Mouse (Mus musculus) forebrain, embryonic 15.5 days (tissue): ENCODE data around the gene Yeats2. TPM values are rescaled to one million over a fixed set of nuclear protein-coding genes. Genes with fewer than 3 reads are reported as not detected.

Source experiments
- ATAC-seq: fragments of 200-750 bp; cut with Nextera tagmentation; replicated peaks from 2 replicates; pipeline ENCODE4 v1.8.0; 2017; ENCODE audit warnings: mild to moderate bottlenecking, moderate TSS enrichment, moderate library complexity
- H3K27ac ChIP-seq: fragments of 300-500 bp; sonication (generic); replicated peaks from 2 replicates; pipeline ENCODE4 v1.5.1; 2015; ENCODE audit warnings: mild to moderate bottlenecking, inconsistent platforms
- H3K27me3 ChIP-seq: fragments of 300-500 bp; sonication (generic); 2 replicates; pipeline ENCODE4 v1.6.1; 2015; ENCODE audit warnings: inconsistent platforms
- H3K36me3 ChIP-seq: fragments of 300-500 bp; sonication (generic); 2 replicates; pipeline ENCODE4 v1.6.1; 2015; ENCODE audit warnings: mild to moderate bottlenecking, inconsistent platforms
- H3K4me1 ChIP-seq: fragments of 300-500 bp; sonication (generic); 2 replicates; pipeline ENCODE4 v1.6.1; 2015; ENCODE audit warnings: inconsistent platforms
- H3K4me2 ChIP-seq: fragments of 300-500 bp; sonication (generic); replicated peaks from 2 replicates; pipeline ENCODE4 v1.6.1; 2015; ENCODE audit warnings: mild to moderate bottlenecking, inconsistent platforms
- H3K4me3 ChIP-seq: fragments of 300-500 bp; sonication (generic); 2 replicates; pipeline ENCODE4 v1.5.1; 2015; ENCODE audit warnings: mild to moderate bottlenecking, inconsistent platforms
- H3K9ac ChIP-seq: fragments of 300-500 bp; sonication (generic); replicated peaks from 2 replicates; pipeline ENCODE4 v1.6.1; 2015; ENCODE audit warnings: mild to moderate bottlenecking, inconsistent platforms
- H3K9me3 ChIP-seq: fragments of 300-500 bp; sonication (generic); 2 replicates; pipeline ENCODE4 v1.6.1; 2016; ENCODE audit warnings: inconsistent platforms
- WGBS: fragments of 180-500 bp; shearing (Covaris S2); methylation state at CpG from one replicate; pipeline ENCODE4 v1.1.7; 2015; ENCODE audit warnings: mixed read lengths; 5-methylcytosine and 5-hydroxymethylcytosine counted together
- polyA plus RNA-seq: library from polyadenylated mRNA; unstranded; fragments of >200 nt; fragmentation: Nextera tagmentation; extraction: Ambion mirVana; gene quantifications from 2 replicates; pipeline ENCODE4 v1.2.1, GENCODE M21; 2015

Yeats2 gene
- polyA plus RNA-seq, 1 experiment from 2014 or later = 24.3 TPM

DNA sequence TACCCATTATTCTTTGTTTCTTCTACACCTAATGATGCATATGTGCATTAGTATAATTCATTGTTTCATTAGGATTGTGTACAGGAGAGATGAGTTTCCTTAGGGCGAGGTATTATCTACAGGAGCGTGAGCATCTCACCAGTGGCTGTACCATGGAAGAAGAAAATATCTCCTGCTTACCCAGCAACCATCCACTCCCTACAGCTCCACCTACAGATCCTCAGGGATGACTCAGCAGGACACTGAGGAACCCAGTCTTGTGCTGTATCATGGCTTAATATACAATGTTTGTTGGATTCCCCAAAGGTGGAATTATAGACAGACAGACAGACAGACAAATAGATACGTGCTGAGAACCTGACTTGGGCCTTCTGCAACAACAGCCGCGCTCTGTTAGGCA, 56.1 kb downstream of the Yeats2 start:
- no peaks in the 10 kb centered on the region for H3K9me3 ChIP-seq
- H3K36me3 ChIP-seq = peaks cover 88% of the 10 kb centered on the region
- no peak overlapping the region for H3K4me2 ChIP-seq
- no peak overlapping the region for H3K9ac ChIP-seq
- H3K4me3 ChIP-seq = no peak overlapping the region
- no peak overlapping the region for H3K27ac ChIP-seq
- ATAC-seq = no peak
- no peaks in the 10 kb centered on the region for H3K27me3 ChIP-seq
- no peaks in the 10 kb centered on the region for H3K4me1 ChIP-seq
- 95% methylated on average over 5 of the region's 5 CpGs for WGBS

DNA sequence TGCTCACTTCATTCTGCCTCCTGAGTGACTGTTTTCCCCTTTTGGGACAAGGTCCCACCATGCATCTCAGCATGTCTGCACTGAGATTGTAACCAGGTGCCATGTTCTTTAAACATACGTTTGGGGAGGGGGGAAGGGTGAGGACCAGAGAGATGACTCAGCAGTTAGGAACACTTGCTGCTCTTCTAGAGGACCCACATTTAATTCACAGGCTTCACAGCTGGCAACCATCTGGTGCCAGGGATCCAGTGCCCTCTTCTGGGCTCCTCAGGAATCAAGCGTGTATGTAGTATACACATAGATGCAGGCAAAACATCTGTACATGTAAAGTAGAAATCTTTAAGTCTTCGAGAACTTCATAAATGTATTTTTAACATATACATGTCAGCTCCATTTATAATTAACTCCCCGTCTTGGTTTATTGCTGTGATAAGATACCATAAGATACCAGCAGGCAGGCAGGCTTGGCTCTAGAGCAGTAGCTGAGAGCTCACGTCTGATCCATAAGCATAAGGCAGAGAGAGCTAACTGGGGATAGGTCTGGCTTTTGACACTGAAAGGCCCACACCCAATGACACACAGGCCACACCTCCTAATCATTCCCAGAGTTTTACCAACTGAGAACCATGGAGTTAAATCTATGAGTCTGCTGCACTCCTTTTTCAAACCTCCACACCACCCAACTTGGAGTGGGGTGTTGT, 58.8 kb downstream of the Yeats2 start:
- Histone ChIP-seq H3K9ac (no peak overlapping the region), H3K27ac (no peak overlapping the region), H3K4me3 (no peak overlapping the region), H3K36me3 (peaks cover 82% of the 10 kb centered on the region), H3K9me3 (no peaks in the 10 kb centered on the region), H3K4me1 (no peaks in the 10 kb centered on the region), H3K27me3 (no peaks in the 10 kb centered on the region), H3K4me2 (no peak overlapping the region)
- ATAC-seq = no peak
- 93% methylated on average over 5 of the region's 5 CpGs for WGBS

DNA sequence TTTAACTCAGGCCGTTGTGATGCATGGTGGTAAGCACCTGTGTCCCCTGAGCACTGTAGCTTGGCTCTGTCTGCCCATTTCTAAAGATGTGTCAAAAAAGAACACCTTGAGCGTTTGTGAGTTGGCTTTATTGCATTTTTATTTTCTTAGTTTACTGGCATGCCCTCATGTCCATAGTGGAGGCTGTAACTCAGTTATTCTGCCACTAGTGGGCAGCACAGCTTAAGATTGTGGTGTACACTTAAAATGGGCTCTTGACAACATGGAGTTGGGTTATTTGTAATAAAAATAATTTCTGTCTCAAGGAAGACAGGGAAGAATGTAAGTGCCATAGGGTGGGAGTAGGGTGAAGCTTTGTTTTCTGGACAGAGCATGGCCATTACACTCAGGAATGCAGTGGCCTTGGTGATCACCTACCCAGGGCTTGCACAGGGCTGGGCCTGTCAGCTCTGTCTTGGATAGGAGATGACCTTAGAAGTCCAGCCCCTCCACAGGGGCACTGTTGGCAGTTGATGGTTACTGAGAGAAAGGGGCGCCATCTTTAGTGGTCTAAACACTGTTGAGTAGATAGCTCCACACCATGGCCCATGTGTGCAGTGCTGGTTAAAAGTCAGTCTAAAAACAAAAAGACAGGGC, 72.8 kb downstream of the Yeats2 start:
- Histone ChIP-seq H3K9ac (no peak overlapping the region), H3K36me3 (peaks cover 86% of the 10 kb centered on the region), H3K4me2 (no peak overlapping the region), H3K27me3 (no peaks in the 10 kb centered on the region), H3K27ac (no peak overlapping the region), H3K4me1 (no peaks in the 10 kb centered on the region), H3K4me3 (no peak overlapping the region), H3K9me3 (no peaks in the 10 kb centered on the region)
- 89% methylated on average over 3 of the region's 3 CpGs for WGBS
- 0 out of 2 replicates have a peak, but pooled peaks have one; percentile 32 for ATAC-seq

DNA sequence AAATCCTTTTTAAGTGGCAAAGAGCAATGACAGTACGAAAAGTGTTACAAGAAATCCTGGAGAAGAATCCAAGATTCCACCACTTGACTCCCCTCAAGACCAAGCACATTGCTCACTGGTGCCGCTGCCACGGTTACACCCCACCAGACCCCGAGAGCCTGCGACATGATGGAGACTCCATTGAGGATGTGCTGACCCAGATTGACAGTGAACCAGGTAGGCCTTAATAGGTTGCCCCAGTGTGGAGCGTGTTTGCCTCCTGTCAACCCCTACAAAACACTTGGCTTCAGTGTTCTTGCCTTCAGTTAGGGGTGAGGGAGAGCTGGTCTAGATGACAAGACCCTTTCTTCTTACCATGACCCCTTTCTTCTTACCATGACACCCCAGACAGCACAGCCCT, 81.9 kb downstream of the Yeats2 start:
- Histone ChIP-seq H3K4me2 (no peak overlapping the region), H3K36me3 (peaks cover 78% of the 10 kb centered on the region), H3K27ac (no peak overlapping the region), H3K9me3 (no peaks in the 10 kb centered on the region), H3K9ac (no peak overlapping the region), H3K4me3 (no peak overlapping the region), H3K4me1 (no peaks in the 10 kb centered on the region), H3K27me3 (no peaks in the 10 kb centered on the region)
- 98% methylated on average over 6 of the region's 6 CpGs for WGBS
- no peak for ATAC-seq

DNA sequence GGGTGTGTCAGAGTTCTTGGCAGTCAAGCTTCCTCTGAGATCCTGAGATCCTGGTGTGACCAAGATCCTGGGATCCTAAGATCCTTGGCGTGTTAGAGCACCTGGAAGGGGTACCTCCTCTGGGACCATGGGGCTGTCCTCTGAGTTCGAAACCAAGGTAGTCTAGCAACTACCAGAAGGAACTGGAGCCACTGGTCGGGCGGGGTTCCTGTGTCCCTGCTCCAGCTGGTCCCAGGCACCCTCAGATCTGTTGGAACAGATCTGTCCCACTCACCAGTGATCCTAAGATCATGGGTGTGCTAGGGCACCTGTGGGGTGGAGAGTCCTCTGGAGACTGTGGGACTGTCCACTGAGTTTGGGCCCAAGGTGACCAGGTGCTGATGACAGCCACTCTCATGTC, 85.8 kb downstream of the Yeats2 start:
- Histone ChIP-seq H3K36me3 (peaks cover 77% of the 10 kb centered on the region), H3K9ac (no peak overlapping the region), H3K4me1 (no peaks in the 10 kb centered on the region), H3K27ac (no peak overlapping the region), H3K9me3 (no peaks in the 10 kb centered on the region), H3K27me3 (no peaks in the 10 kb centered on the region), H3K4me3 (no peak overlapping the region), H3K4me2 (no peak overlapping the region)
- over 99% methylated on average over 4 of the region's 4 CpGs for WGBS
- no peak for ATAC-seq

DNA sequence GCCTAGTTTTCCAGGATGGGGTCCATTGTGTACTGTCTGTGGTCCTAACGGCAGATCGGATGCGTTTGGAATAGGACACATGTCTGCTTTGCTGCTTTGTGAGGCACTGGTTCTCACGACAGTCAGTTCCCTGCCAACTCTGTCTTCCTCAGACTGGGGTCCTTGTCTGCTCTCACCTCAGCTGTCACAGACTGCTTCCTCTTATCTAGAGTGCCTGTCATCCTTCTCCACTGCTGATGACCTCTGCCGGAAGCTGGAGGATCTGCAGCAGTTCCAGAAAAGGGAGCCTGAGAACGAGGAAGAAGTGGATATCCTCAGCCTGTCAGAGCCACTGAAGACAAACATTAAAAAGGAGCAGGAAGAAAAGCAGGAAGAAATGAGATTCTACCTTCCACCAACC, 86.6 kb downstream of the Yeats2 start:
- H3K9me3 ChIP-seq = no peaks in the 10 kb centered on the region
- no peak overlapping the region for H3K4me2 ChIP-seq
- no peaks in the 10 kb centered on the region for H3K27me3 ChIP-seq
- 82% methylated on average over 6 of the region's 6 CpGs for WGBS
- H3K4me1 ChIP-seq = no peaks in the 10 kb centered on the region
- H3K9ac ChIP-seq = no peak overlapping the region
- no peak overlapping the region for H3K27ac ChIP-seq
- no peak for ATAC-seq
- no peak overlapping the region for H3K4me3 ChIP-seq
- peaks cover 71% of the 10 kb centered on the region for H3K36me3 ChIP-seq

DNA sequence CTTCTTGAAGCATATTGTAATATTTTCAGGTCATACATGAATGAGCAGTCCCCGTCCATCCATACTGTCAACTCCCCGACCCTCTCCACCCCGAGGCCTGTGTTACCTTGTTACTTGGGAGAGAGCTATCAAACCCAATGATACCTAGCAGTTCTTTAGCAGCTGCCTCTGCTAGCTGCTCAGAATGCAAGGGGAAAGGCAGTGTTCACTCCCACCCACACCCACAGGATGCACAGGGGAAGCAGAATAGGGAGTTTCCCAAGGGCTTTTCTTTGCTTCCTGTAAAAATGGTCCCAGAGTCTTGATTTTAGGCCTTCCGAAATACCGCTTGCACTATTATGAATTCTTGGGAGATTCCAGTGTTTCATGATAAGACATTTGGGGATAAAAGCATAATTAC, 87.3 kb downstream of the Yeats2 start:
- Histone ChIP-seq H3K4me2 (no peak overlapping the region), H3K4me3 (no peak overlapping the region), H3K27me3 (no peaks in the 10 kb centered on the region), H3K36me3 (peaks cover 70% of the 10 kb centered on the region), H3K27ac (no peak overlapping the region), H3K9me3 (no peaks in the 10 kb centered on the region), H3K9ac (no peak overlapping the region), H3K4me1 (no peaks in the 10 kb centered on the region)
- 91% methylated on average over 5 of the region's 5 CpGs for WGBS
- ATAC-seq = no peak

DNA sequence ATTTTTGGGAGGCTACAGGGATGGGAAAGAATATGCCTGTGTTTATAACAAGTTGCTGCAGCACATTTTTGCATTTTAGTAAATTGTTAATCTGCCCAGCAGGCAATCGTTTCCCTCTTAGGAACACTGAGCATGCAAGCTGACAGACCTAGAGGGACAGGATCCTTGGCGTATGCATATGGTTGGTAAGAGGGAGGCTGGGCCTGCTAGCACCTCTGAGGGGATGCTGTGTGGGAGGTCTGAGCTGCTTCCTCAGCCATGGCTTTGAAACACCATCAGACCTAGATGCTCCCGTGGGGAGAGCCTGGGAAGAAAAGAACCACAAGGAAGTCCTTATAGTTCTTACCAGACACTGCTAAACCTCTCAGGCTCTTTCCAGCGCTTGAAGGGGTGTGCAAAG, 93.5 kb downstream of the Yeats2 start:
- Histone ChIP-seq H3K4me3 (no peak overlapping the region), H3K4me2 (no peak overlapping the region), H3K27me3 (no peaks in the 10 kb centered on the region), H3K27ac (no peak overlapping the region), H3K9me3 (no peaks in the 10 kb centered on the region), H3K9ac (no peak overlapping the region), H3K4me1 (no peaks in the 10 kb centered on the region), H3K36me3 (peaks cover 33% of the 10 kb centered on the region)
- no peak for ATAC-seq
- WGBS = 70% methylated on average over 4 of the region's 4 CpGs

DNA sequence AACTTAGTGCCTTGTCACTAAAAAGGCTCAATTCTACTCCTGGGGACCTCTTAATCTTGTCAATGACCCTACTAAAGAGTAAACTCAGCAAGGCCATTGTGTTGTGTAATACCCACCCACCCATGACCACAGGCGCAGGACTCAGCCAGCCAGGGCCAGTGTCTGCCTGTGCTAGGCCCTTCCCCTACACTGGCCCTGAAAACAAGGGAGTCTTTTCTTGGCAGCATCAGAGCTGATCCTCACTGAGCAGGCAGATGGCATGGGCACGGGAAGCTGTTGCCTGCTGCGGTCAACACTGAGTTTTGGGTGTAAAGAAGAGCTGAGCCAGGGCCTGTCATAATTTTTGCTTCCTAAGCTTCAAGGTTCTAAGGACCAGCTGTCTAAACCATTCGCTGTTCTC, 96.6 kb downstream of the Yeats2 start:
- Histone ChIP-seq H3K4me3 (no peak overlapping the region), H3K4me1 (peaks cover 7% of the 10 kb centered on the region), H3K9me3 (no peaks in the 10 kb centered on the region), H3K4me2 (no peak overlapping the region), H3K9ac (no peak overlapping the region), H3K36me3 (peaks cover 9% of the 10 kb centered on the region; the same call in 1 of the 2 replicates), H3K27ac (peak overlapping the region; percentile 51; the same call in 1 of the 2 replicates), H3K27me3 (no peaks in the 10 kb centered on the region)
- 40% methylated on average over 4 of the region's 4 CpGs for WGBS
- ATAC-seq = peak; percentile 38; the same call in 1 of the 2 replicates

DNA sequence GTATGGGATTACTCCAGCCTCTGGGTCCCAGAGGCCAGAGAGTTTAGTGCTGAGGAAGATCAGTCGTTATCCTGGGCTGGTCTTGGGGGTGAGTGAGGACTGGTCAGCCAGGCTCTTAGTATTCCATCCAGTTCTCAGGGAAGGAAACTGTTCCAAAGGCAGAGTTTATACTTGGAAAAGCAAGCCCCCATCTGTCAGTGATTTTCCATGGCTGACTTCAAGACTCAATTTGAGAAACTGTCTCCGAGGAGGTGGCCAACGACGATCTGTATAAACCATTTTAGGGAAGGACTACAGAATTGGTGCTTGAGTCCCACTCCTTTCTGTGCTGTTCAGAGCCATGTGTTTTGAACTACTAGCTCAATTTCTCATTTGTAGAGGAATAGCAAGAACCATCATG, 97.8 kb downstream of the Yeats2 start:
- H3K9ac ChIP-seq = no peak overlapping the region
- H3K4me1 ChIP-seq = peaks cover 7% of the 10 kb centered on the region
- no peaks in the 10 kb centered on the region for H3K27me3 ChIP-seq
- 85% methylated on average over 4 of the region's 4 CpGs for WGBS
- H3K9me3 ChIP-seq = no peaks in the 10 kb centered on the region
- 0 out of 2 replicates have a peak, but pooled peaks cover 4% of the 10 kb centered on the region for H3K36me3 ChIP-seq
- ATAC-seq = no peak
- H3K4me2 ChIP-seq = no peak overlapping the region
- no peak overlapping the region for H3K4me3 ChIP-seq
- H3K27ac ChIP-seq = no peak overlapping the region

DNA sequence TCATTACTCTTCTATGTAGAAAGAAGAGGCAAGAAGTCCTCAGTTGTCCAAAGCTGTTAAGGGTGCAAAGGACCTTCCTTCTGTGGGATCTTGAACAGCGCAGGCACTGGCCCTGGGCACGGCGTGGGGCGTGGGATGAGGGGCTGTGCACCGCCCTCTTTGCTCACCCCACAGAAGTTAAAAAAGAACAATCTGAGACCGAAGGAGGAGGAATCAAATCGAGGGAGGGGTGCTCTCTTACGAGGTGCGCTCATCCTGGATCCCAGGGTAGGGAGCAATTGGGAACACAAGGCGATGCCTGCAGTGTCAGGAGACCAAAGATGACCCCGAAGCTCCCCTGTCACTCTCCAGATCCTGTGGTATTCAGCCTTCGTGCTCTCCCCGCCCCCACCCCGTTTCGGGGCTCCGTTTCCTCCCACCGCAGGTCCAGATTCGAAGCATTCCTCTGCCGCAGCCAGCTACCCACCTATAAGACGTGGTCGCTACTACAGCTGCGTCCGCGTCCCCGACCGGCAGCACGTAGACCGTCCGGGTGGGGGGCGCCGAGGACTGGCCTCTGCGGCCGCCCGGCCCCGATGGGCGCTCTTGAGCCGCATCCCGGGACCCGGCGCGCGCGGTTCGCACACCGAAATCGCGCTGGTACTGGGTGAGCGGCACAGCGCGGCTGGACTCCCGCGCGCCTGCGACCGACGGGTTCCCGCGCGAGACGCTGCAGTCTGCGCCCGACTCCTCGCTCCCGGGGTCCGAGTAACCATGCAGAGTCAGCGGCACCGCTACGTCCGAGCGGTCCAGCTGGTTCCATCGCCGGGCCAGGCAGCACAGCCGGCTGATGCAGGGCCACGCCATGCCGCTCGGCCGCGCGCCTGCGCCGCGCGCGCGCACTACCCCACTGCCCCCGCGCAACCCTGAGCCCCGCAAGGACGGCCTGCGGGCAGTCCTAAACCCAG, 99.9 kb downstream of the Yeats2 start, which contains the start of gene Map6d1:
Gene Map6d1, minus strand, starts transcription at position 891 of the 947 bp plus-strand sequence.
- H3K4me2 ChIP-seq = peak within 1 kb of the TSS; percentile 69
- H3K27ac ChIP-seq = peak within 1 kb of the TSS; percentile 47; the same call in 1 of the 2 replicates
- whole genome bisulfite sequencing = under 1% methylated on average over 90 of the region's 90 CpGs
- H3K9ac ChIP-seq = peak within 1 kb of the TSS; percentile 70
- H3K27me3 ChIP-seq = no peaks in the 10 kb centered on the region
- peak within 1 kb of the TSS; percentile 73 for H3K4me3 ChIP-seq
- H3K4me1 ChIP-seq = peaks cover 7% of the 10 kb centered on the region
- ATAC-seq = peak; percentile 81
- H3K36me3 ChIP-seq = no peaks in the 10 kb centered on the region
- no peaks in the 10 kb centered on the region for H3K9me3 ChIP-seq

DNA sequence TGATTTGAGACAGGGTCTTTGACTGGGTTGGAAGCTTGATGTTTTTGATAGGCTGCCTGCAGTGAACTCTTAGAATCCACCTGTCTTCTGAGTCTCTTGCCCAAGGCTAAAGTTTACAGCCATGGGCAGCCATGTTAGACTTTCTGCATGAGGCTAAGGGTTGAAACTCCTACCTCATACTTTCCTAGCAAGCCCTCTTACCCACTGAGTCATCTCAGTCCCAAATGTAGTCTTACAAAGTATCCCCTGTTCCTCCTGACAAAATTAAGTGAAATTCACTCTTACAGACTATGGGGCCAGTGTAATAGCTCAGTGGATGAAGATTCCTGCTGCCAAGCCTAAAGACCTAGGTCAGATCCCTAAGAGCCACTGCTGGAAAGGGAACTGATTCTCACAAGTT, 106.2 kb downstream of the Yeats2 start:
- Histone ChIP-seq H3K9me3 (no peaks in the 10 kb centered on the region), H3K27ac (no peak overlapping the region), H3K4me3 (no peak overlapping the region), H3K36me3 (no peaks in the 10 kb centered on the region), H3K4me2 (no peak overlapping the region), H3K4me1 (no peaks in the 10 kb centered on the region), H3K9ac (no peak overlapping the region), H3K27me3 (no peaks in the 10 kb centered on the region)
- no peak for ATAC-seq
